Mouse (Mus musculus) NIH3T3 (cell line): Measurements from ENCODE around the gene Trim61.
A peak's percentile ranks its signal among the peaks of the same experiment; 100 is the strongest.
"Not testable (repeated sequence)": the region's sequence is repeated elsewhere in the genome, so short reads cannot be mapped to it uniquely, and the experiment has no call there.

Experiments
- DNase-seq: peaks from one replicate; pipeline ENCODE4 v3.0.0-alpha.2; 2012; ENCODE audit warnings: low read depth

Trim61 gene

DNA sequence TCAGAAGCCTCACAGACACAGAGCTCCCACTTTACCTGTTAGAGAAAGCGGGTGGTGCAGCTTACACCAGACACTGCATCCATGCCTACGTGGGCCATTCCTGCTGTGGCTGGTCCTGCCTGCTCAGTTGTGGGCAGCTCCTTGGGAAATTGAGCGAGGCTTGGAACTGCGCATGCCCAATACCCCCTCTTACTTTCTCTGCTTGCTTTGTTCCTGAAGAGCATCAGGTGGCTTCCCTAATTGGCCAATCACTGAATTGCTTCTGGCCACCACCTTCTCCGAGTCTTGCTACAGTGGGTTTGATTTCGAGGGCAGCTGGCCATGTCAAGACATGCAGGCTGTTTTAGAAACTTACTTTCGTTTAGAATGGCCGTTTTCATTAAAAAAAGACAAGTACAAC is at the start of gene Trim61, which contains the start of gene Trim60:
TSS of gene Trim61 (minus strand) at position 101 of the 400 bp plus-strand sequence.
TSS of gene Trim60 (minus strand) at position 162 of the 400 bp plus-strand sequence.
- DNase-seq: no peak

DNA sequence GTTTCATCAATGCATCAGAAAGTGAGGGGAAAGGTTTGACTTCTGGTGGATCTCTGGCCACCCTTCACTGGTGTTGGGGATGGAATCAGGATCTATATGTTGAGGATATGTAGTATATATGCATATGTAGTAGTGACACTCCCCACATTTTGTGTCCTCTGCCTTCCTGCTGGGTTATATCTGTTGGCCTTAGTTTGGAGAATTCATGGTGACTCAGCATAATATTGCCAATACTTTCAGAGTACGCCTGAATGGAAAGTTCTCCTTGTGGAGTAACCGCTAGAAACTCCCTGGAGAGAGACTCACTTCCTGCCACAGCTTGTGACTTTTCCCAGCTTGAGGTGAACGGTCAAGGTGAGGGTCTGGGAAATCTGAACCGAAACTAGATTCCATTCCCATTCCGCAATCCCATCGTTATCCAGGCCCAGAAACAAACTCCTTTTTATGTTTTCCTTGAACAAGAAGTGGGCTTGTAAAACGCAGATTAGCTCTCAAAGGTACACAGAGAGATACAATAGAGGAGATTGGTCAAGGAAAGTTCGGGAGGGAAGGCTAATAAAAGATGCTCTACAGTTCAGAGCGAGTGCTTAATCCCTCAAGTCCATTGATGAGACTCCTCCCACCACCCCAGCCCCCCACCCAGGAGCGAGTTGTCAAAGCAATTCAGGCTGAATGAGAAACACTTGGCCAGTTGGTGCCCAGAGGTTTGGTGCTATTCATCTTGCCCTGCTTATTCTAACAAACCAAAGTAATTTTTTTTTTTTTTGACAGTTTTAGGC is 49.6 kb upstream of the Trim61 start:
- peak; percentile 4 for DNase-seq

DNA sequence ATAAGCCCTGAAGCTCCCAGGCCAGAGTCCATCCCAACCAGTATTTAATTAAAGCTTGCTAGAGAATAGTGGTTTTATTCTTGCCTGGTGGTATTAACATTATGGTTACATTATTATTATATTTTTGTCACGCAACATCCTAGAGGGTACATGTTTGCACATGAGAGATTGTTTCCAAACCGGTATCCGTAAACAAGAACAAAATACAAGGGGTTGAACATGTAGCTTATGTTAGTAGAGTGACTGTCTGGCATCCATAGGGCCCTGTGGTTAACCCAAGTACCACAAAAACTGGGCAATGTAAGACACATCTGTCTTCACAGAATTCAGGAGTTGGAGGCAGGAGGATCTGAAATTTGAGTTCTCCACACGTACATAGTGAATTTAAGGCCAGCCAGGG is 48.7 kb upstream of the Trim61 start:
- no peak for DNase-seq

DNA sequence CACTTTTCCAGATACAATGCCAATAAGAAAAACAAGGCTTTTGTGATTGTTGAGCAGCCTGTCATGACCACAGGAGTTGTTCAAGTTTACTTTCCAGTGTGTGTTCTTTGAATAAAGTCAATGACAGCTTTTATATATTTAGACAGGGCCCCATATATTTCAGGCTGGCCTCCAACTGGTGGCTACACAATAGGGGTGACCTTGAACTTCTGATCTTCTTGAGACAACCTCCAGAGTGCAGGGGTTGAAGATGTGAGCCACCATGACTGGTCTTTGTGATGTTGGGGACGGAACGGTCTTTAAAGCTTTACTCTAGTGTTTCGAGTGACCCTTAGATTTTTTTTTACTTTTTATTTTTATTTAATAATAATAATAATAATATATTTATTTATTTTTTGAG is 47.3 kb upstream of the Trim61 start:
- DNase-seq: no peak

DNA sequence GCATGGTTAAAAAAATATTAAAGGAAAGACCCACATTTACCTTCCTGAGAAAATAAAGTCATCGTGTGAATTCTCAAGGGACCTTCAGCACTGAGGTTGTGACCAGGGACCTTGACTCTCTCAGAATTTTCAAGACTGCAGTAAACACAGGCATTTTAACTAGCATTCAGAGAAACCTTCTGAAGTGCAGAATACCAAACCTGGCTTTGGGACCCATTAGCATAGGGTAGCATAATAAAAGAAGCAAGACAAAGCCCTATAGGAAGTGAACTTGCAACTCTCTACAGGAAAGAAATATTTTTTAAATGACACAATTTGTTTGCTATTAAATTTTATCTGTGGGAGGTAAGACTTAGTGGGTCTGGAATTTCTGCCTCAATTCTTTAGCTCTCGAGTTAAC is 45.7 kb upstream of the Trim61 start:
- no peak for DNase-seq

- no peak for DNase-seq
These were observed 43.9 kb upstream of the Trim61 start for GRCm38 (mm10) chr8:65062195-65062594.

DNA sequence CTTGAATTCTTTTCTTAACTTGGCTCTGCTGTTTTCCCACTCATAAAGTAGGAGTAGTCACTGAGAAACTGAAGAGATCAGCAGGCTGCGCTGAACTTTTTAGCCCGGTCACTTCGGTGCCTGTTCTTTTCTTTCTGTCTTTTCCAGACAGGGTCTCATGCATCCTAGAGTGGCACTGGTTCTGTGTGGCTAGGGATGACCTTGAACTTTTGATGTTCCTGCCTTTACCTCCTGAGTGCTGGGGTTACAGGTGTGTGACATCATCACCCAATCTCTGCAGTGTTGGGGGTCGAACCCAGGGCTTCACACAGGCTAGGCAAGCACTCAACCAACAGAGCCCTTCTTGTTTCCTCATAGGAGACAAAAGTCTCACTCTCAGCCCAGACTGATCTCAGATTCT is 38.4 kb upstream of the Trim61 start:
- no peak for DNase-seq

GRCm38 (mm10) chr8:65053968-65054367 is 35.6 kb upstream of the Trim61 start:
- no peak for DNase-seq

- DNase-seq: no peak
These were observed 35.2 kb upstream of the Trim61 start for GRCm38 (mm10) chr8:65053554-65053953.

GRCm38 (mm10) chr8:65047801-65048200 is 29.5 kb upstream of the Trim61 start:
- no peak for DNase-seq

DNA sequence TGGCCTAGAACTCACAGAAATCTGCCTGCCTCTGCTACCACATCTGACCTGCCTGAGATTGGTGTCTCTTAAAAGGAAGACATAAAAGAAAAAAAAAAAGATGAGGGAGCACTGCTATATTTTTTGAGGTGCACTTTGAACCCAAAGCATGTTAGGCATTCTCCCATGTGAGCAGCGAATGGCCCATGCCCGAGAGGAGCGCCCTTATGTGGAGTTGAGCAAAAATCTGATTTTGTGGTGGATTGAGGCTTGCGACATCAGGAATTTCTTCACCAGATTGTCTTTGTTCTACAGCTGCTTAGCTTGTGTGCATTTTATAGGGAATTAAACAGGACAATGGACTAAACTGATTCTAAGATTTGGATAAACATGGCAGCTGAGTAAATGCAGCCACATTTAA is 28.9 kb upstream of the Trim61 start:
- DNase-seq: peak; percentile 10

DNA sequence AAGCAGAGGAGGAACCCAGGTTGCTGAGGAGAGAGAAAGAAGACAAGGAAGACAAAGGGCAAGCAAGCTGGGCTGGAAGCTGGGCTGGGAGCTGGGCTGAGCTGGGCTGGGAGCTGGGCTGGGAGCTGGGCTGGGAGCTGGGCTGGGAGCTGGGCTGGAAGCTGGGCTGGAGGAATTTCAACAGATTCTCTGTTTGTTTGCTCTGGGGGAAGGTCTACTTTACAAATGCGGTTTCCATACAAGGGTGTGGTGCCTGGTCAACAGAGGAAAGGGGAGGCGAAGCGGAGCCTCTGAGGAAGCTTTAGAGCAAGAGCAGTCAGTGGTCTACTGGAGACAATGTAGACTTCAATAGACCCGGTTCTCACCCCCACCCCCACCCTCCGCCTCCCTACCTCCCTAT is 28.2 kb upstream of the Trim61 start:
- DNase-seq: no peak

DNA sequence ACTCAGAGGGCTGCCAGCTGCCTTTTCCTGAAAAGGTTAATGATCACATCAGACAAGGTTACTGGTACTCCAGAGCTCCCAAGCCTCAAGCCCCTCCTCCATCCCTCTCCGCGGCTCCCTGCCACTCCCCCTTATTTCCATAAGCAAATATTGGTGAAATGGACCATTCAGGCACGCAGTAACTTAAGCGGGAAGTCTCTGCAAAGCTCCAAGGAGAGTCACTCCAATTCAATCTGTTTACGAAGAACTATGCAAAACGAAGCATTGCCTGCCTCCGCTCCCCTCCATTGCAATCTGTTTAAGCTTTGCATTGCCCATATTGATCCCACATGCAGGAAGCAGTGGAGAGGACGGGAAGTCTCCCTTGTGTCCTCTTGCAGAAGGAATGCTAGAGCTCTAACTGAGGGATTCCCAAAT is 18.8 kb upstream of the Trim61 start, which contains the start of gene Apela:
TSS of gene Apela (minus strand) at position 220 of the 417 bp plus-strand sequence.
- DNase-seq: no peak

DNA sequence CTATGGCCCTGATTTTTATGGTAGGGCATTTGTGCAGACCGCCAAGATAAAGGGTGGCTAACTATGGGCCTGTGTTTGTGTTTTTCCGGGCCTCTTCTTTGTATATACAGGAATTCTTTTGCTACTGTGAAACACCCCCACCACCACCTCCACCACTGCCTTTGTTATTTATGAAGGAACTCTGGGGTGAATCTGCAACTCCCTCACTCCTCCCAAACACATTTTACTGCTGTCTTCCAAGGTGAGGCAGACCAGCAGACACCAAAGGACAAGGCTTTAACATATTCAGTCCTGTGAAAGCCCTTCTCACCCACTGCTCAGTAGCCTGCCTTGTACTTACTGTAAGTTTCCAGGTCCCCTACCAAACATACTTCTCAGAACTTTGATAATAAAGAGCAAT is 15.8 kb upstream of the Trim61 start:
- no peak for DNase-seq

GRCm38 (mm10) chr8:65033056-65033455 is 14.7 kb upstream of the Trim61 start:
- no peak for DNase-seq

DNA sequence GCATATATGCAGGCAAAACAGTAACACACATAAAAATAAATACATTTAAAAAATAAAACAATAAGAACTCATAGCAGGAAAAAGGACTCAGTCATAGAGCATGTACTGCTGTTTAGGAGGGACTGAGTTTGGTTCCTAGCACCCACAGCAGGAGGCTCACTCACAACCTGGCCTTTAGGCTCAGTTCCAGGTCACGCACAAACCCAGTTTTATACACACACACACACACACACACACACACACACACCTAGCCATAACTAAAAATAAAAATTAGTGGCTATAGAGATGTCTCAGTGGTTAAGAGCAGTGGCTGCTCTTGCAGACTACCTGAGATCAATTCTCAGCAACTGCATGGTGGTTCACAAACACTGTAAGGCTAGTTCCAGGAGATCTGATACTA is 13.8 kb upstream of the Trim61 start:
- DNase-seq: no peak

GRCm38 (mm10) chr8:65030735-65031485 is 12.6 kb upstream of the Trim61 start:
- DNase-seq: peak; percentile 29

DNA sequence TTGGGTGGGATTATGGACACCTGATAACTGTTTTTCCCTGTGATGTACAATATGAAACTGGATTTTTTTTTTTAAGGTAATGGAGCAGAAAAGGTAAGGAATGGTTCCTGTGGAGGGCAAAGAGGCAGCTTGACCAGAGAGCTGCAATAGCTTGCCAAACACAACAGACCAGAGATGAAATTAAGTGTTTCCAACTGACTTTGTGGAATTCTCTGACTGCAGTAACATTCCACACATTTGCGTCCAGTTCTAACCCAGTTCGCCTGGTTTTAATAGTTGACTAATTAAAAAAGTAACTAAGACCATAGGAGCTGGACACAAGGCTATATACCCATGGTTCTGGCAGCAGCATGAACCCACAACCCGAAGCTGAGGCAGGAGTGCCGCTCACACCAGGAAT is 11.5 kb upstream of the Trim61 start:
- DNase-seq: no peak

GRCm38 (mm10) chr8:65028959-65029686 is 10.8 kb upstream of the Trim61 start:
- no peak for DNase-seq

DNA sequence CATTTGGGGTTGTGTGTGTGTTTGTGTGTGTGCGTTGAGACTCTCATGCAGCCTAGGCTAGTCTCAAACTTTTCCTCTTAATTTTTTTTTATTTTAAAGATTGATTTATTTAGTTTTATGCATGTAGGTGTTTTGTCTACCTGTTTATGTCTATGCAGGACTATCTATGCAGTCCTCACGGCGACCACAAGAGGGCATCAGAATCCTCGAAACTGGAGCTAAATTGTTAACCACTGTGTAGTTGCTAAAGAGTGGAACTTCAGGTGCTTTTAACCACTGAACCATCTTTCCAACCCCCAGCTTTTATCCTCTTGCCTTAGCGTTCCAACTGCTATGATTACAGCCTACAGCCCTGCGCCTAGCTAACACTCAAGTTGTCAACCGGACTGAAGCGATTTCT is 4.2 kb upstream of the Trim61 start:
- peak; percentile 73 for DNase-seq

- DNase-seq: not testable (repeated sequence)
These were observed 10.7 kb downstream of the Trim61 start for GRCm38 (mm10) chr8:65007616-65008015.

- DNase-seq: no peak
These were observed 19.4 kb downstream of the Trim61 start for GRCm38 (mm10) chr8:64998806-64999365.
